ENCODE assay signal across 7 mouse cellular contexts in the genomic region with DNA sequence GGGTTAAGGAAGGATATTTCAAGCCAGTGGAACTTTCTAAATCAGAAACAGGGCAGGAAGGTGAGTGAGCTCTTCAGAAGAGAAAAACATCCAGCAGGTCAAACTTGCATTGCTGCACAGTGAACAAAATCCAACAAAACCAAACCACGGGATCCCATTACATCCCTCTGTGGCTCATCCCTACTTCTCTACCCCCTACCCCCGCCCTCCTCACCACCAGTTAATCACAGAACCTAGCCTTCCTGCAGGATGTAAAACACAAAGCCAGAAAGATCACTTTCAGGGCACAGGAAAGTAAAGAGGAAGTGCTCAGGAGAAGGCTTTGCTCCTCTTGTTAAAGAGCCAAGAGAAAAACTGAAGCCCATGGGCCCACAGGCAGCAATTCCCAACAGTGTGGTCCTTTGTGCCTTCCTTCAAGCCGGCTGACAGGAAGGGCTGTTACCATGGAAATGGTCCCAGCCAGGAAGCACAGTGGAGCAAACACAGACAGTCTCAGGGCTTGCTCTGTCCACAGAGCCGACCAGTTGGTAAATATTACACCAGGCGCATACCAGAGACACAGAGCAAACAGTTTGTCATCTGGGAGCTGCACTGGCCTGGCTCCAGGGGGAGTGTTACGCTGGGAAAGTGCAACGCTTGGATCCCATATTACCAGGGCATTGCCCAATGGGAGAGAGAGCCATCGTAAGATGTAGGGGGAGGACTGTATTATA.
A peak's percentile ranks its signal among the peaks of the same experiment; 100 is the strongest.
DNase-seq lines count a peak whose midpoint lies in the region; ATAC-seq and TF ChIP-seq lines count a peak whose summit lies in the region.

No protein-coding gene starts in this region.

- WGBS in intestine, embryonic 14.5 days, result 8% methylated on average over 8 of the region's 8 CpGs
- WGBS in liver, embryonic 13.5 days (ENCODE audit: insufficient replicate concordance), result 17% methylated on average over 8 of the region's 8 CpGs
- WGBS in neural tube, embryonic 14.5 days, result 40% methylated on average over 8 of the region's 8 CpGs

- H3K4me3 ChIP-seq in cortical plate, adult 2 months (ENCODE audit: insufficient read depth, low read length), result no peak overlapping the region
- no peak overlapping the region for H3K4me3 ChIP-seq in intestine, embryonic 14.5 days (ENCODE audit: low read depth, low read length)
- no peak overlapping the region for H3K4me3 ChIP-seq in liver, embryonic 13.5 days (replicated peaks)
- H3K4me3 ChIP-seq in neural tube, embryonic 14.5 days (ENCODE audit: low read depth, low read length), result no peak overlapping the region

- no peak overlapping the region for H3K4me2 ChIP-seq in intestine, embryonic 14.5 days (ENCODE audit: low read length)
- H3K4me2 ChIP-seq in liver, embryonic 13.5 days, result no peak overlapping the region
- no peak overlapping the region for H3K4me2 ChIP-seq in neural tube, embryonic 14.5 days (ENCODE audit: low read depth, low read length)

- 0 out of 2 replicates have a peak overlapping the region, but pooled peaks have one; percentile 21 for H3K27ac ChIP-seq in cortical plate, adult 2 months (ENCODE audit: insufficient read depth, low read length)
- peak overlapping the region; percentile 74 for H3K27ac ChIP-seq in intestine, embryonic 14.5 days (ENCODE audit: low read depth)
- H3K27ac ChIP-seq in liver, embryonic 13.5 days, result no peak overlapping the region
- peak overlapping the region; percentile 73; the same call in 1 of the 2 replicates for H3K27ac ChIP-seq in neural tube, embryonic 14.5 days (ENCODE audit: low read depth, low read length)

- TF ChIP-seq CTCF in cortical plate, adult 2 months (IDR thresholded peaks at IDR 0.05; ENCODE audit: extremely low read depth, insufficient read depth, low read length), result no peak

- peak; percentile 57 for DNase-seq in adrenal gland, adult 2 months
- DNase-seq in gastrocnemius, postnatal 36 days, result peak; percentile 21 to 30
- peak; percentile 72 for DNase-seq in intestine, embryonic 14.5 days (ENCODE audit: low spot score)
- DNase-seq in liver, embryonic 13.5 days, result peak; percentile 6

- no peaks in the 10 kb centered on the region for H3K36me3 ChIP-seq in intestine, embryonic 14.5 days (ENCODE audit: control insufficient read depth, insufficient read depth, low read length)
- H3K36me3 ChIP-seq in liver, embryonic 13.5 days, result no peaks in the 10 kb centered on the region
- H3K36me3 ChIP-seq in neural tube, embryonic 14.5 days (ENCODE audit: control insufficient read depth, insufficient read depth, low read length), result no peaks in the 10 kb centered on the region

- intact Hi-C loops in gastrocnemius, postnatal 36 days (cut with DNase I), result no loop called here

- TF ChIP-seq POLR2A in cortical plate, adult 2 months (IDR thresholded peaks at IDR 0.05; ENCODE audit: extremely low read depth, insufficient read depth, low read length), result no peak

- H3K9ac ChIP-seq in intestine, embryonic 14.5 days (ENCODE audit: low read length), result no peak overlapping the region
- H3K9ac ChIP-seq in liver, embryonic 13.5 days, result no peak overlapping the region
- H3K9ac ChIP-seq in neural tube, embryonic 14.5 days (replicated peaks; ENCODE audit: low read depth, low read length), result no peak overlapping the region

- no peaks in the 10 kb centered on the region for H3K4me1 ChIP-seq in cortical plate, adult 2 months (ENCODE audit: control insufficient read depth, insufficient read depth, low read length)
- peaks cover 9% of the 10 kb centered on the region for H3K4me1 ChIP-seq in intestine, embryonic 14.5 days (replicated peaks; ENCODE audit: control insufficient read depth, insufficient read depth, low read length)
- no peaks in the 10 kb centered on the region; the same call in 1 of the 2 replicates for H3K4me1 ChIP-seq in liver, embryonic 13.5 days (replicated peaks)
- 0 out of 2 replicates have a peak, but pooled peaks cover 3% of the 10 kb centered on the region for H3K4me1 ChIP-seq in neural tube, embryonic 14.5 days (ENCODE audit: control insufficient read depth, insufficient read depth, low read length)

- H3K27me3 ChIP-seq in intestine, embryonic 14.5 days (replicated peaks; ENCODE audit: control insufficient read depth, insufficient read depth, low read length), result no peaks in the 10 kb centered on the region
- no peaks in the 10 kb centered on the region for H3K27me3 ChIP-seq in liver, embryonic 13.5 days
- no peaks in the 10 kb centered on the region for H3K27me3 ChIP-seq in neural tube, embryonic 14.5 days (ENCODE audit: control insufficient read depth, insufficient read depth, low read length)

- H3K9me3 ChIP-seq in intestine, embryonic 14.5 days (ENCODE audit: control insufficient read depth, low read length), result no peaks in the 10 kb centered on the region
- H3K9me3 ChIP-seq in liver, embryonic 13.5 days (replicated peaks), result no peaks in the 10 kb centered on the region
- H3K9me3 ChIP-seq in neural tube, embryonic 14.5 days (ENCODE audit: control insufficient read depth, low read length), result no peaks in the 10 kb centered on the region

- peak; percentile 95 for ATAC-seq in intestine, embryonic 14.5 days (replicated peaks; ENCODE audit: low FRiP score, low TSS enrichment, low read depth)
- ATAC-seq in liver, embryonic 13.5 days (ENCODE audit: low read depth), result peak; percentile 90
- ATAC-seq in neural tube, embryonic 14.5 days (ENCODE audit: low read depth), result peak; percentile 93
- ATAC-seq in cerebellum, adult (ENCODE audit: insufficient number of reproducible peaks, low FRiP score, low TSS enrichment), result no peak

Comparison
In these comparisons a context has a peak if more than half of its experiments do, and no peak if none do; other contexts are left out.
1. DNase-seq: peak in every context shown above with its lines; median percentile 72 in intestine, embryonic 14.5 days; 57 in adrenal gland, adult 2 months; 26 in gastrocnemius, postnatal 36 days; 6 in liver, embryonic 13.5 days.